Mouse (Mus musculus): Measurements from ENCODE around the gene Myo9b. TPM values are rescaled to one million over a fixed set of nuclear protein-coding genes. Genes with fewer than 3 reads are reported as not detected.
A peak's percentile ranks its signal among the peaks of the same experiment; 100 is the strongest.

Gene Myo9b
- polyA plus RNA-seq, 1 experiment from 2014 or later, result 11.6 TPM

- peaks cover 12% of the 10 kb centered on the region; the same call in 1 of the 2 replicates for H3K36me3 ChIP-seq (ENCODE audit: control insufficient read depth, insufficient read depth, low read length)
- no peak for ATAC-seq
- H3K27ac ChIP-seq (ENCODE audit: low read length), result no peak overlapping the region; the same call in 1 of the 2 replicates
- no peaks in the 10 kb centered on the region for H3K9me3 ChIP-seq (ENCODE audit: control insufficient read depth, low read length)
- H3K4me1 ChIP-seq (ENCODE audit: control insufficient read depth, insufficient read depth, low read length), result peaks cover 19% of the 10 kb centered on the region
- H3K9ac ChIP-seq (ENCODE audit: low read depth, low read length), result no peak overlapping the region
- H3K4me3 ChIP-seq (ENCODE audit: low read length), result peak overlapping the region; percentile 60
- H3K27me3 ChIP-seq (replicated peaks; ENCODE audit: control insufficient read depth, insufficient read depth, low read length), result no peaks in the 10 kb centered on the region
- no peak overlapping the region for H3K4me2 ChIP-seq (ENCODE audit: low read depth, low read length)
Measured at GRCm38 (mm10) chr8:71368366-71368765, 95.9 kb downstream of the Myo9b start.

DNA sequence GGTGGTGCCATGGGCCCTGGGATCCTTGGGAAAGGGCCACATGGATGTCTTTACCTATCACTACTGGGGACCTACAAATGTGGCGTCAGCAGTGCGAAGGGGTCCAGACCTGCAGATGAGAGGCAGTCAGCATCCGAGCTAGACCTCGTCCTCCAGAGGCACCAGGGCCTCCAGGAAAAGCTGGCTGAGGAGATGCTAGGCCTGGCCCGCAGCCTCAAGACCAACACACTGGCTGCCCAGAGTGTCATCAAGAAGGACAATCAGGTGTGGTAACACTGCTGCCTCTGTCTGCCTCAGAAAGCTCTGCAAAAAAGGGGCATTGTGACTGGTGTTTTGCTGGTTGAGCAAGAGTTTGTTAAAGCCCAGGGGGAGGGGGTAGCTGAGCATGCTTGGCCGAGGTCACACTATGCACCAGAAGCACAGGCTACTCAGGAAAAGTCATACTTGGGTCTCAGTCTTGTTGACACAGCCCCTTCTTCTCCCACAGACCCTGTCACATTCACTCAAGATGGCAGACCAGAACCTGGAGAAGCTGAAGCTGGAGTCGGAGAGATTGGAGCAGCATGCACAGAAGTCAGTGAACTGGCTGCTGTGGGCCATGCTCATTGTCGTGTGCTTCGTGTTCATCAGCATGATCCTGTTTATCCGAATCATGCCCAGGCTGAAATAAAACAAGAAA is 96.7 kb downstream of the Myo9b start:
- Histone ChIP-seq H3K9ac (ENCODE audit: low read depth, low read length) (no peak overlapping the region), H3K36me3 (ENCODE audit: control insufficient read depth, insufficient read depth, low read length) (peaks cover 16% of the 10 kb centered on the region), H3K4me2 (ENCODE audit: low read depth, low read length) (no peak overlapping the region), H3K27me3 (replicated peaks; ENCODE audit: control insufficient read depth, insufficient read depth, low read length) (no peaks in the 10 kb centered on the region), H3K4me3 (ENCODE audit: low read length) (no peak overlapping the region), H3K27ac (ENCODE audit: low read length) (no peak overlapping the region), H3K9me3 (ENCODE audit: control insufficient read depth, low read length) (no peaks in the 10 kb centered on the region), H3K4me1 (ENCODE audit: control insufficient read depth, insufficient read depth, low read length) (peaks cover 19% of the 10 kb centered on the region)
- WGBS, result 93% methylated on average over 10 of the region's 10 CpGs
- no peak for ATAC-seq

GRCm38 (mm10) chr8:71370711-71371235 is 98.3 kb downstream of the Myo9b start:
- ATAC-seq, result no peak
- 20% methylated on average over 5 of the region's 5 CpGs for WGBS
- H3K27ac ChIP-seq (ENCODE audit: low read length), result no peak overlapping the region; the same call in 1 of the 2 replicates
- peaks cover 24% of the 10 kb centered on the region for H3K36me3 ChIP-seq (ENCODE audit: control insufficient read depth, insufficient read depth, low read length)
- H3K4me1 ChIP-seq (ENCODE audit: control insufficient read depth, insufficient read depth, low read length), result peaks cover 29% of the 10 kb centered on the region
- H3K9me3 ChIP-seq (ENCODE audit: control insufficient read depth, low read length), result no peaks in the 10 kb centered on the region
- no peaks in the 10 kb centered on the region for H3K27me3 ChIP-seq (replicated peaks; ENCODE audit: control insufficient read depth, insufficient read depth, low read length)
- peak overlapping the region; percentile 84 for H3K4me3 ChIP-seq (ENCODE audit: low read length)
- H3K9ac ChIP-seq (ENCODE audit: low read depth, low read length), result peak overlapping the region; percentile 41; the same call in 1 of the 2 replicates
- H3K4me2 ChIP-seq (ENCODE audit: low read depth, low read length), result peak overlapping the region; percentile 52

DNA sequence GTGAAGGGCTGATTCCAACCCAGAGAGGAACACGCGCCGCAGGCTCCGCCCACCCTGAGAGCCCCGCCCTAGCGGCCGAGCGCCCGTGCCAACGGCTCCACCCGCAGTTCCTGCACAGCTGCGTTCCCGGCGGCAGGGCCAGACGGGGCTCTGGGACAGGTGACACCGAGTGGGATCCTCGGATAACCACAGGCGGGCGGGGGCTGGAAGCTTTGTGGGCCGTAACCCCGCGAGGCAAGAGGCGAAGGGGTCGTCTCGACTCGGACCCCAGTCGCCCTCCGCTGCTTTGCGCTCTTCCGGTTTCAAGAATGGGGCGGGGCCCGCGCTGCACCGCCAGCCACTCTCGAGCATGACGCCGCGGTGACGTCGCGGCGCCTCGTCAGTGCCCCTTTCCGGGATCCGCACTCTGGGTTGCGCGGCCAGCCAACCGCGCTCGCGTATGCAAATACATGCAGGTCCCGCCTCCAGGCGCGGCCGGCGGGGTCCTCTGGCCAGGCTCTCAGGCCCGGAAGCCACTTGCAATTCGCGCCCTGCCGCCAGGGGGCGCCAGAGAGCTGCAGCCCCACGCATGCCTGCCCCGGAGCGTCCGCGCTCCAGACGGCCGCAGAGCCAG is 98.8 kb downstream of the Myo9b start, which contains the start of gene Ocel1:
Ocel1 (plus strand) TSS at position 63 of the 613 bp plus-strand sequence.
- Histone ChIP-seq H3K9me3 (ENCODE audit: control insufficient read depth, low read length) (no peaks in the 10 kb centered on the region), H3K27ac (ENCODE audit: low read length) (peak within 1 kb of the TSS; percentile 84), H3K4me2 (ENCODE audit: low read depth, low read length) (peak within 1 kb of the TSS; percentile 52), H3K27me3 (replicated peaks; ENCODE audit: control insufficient read depth, insufficient read depth, low read length) (no peaks in the 10 kb centered on the region), H3K36me3 (ENCODE audit: control insufficient read depth, insufficient read depth, low read length) (peaks cover 24% of the 10 kb centered on the region), H3K9ac (ENCODE audit: low read depth, low read length) (peak within 1 kb of the TSS; percentile 79), H3K4me3 (ENCODE audit: low read length) (peak within 1 kb of the TSS; percentile 84), H3K4me1 (ENCODE audit: control insufficient read depth, insufficient read depth, low read length) (peaks cover 32% of the 10 kb centered on the region)
- under 1% methylated on average over 67 of the region's 68 CpGs for WGBS
- ATAC-seq, result peak; percentile 88

GRCm38 (mm10) chr8:71372427-71372826 is 99.9 kb downstream of the Myo9b start:
- Histone ChIP-seq H3K4me2 (ENCODE audit: low read depth, low read length) (no peak overlapping the region), H3K9me3 (ENCODE audit: control insufficient read depth, low read length) (no peaks in the 10 kb centered on the region), H3K27ac (ENCODE audit: low read length) (no peak overlapping the region), H3K27me3 (replicated peaks; ENCODE audit: control insufficient read depth, insufficient read depth, low read length) (no peaks in the 10 kb centered on the region), H3K4me3 (ENCODE audit: low read length) (no peak overlapping the region), H3K36me3 (ENCODE audit: control insufficient read depth, insufficient read depth, low read length) (peaks cover 29% of the 10 kb centered on the region), H3K4me1 (ENCODE audit: control insufficient read depth, insufficient read depth, low read length) (peaks cover 42% of the 10 kb centered on the region), H3K9ac (ENCODE audit: low read depth, low read length) (no peak overlapping the region)
- WGBS, result 85% methylated on average over 12 of the region's 12 CpGs
- no peak for ATAC-seq

DNA sequence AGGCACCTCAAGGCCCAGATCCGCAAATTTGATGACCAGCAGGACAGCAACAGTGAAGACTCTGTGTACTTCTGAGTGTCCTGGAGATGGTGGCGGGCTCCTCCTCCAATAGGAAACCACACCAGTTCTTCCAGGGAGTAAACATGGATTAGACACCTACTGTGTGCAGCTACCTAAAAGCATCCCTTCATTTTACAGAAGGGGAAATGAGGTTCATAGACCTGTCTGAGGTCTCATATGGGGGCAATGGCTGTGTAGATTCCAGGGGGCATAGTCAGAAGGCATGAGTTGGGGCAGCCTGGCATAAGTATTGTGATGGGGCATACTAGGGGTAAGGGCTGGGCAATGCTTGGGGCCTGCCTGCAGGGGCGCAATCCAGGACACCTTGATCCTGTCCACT is 100.5 kb downstream of the Myo9b start:
- H3K9ac ChIP-seq (ENCODE audit: low read depth, low read length), result 0 out of 2 replicates have a peak overlapping the region, but pooled peaks have one; percentile 1
- H3K36me3 ChIP-seq (ENCODE audit: control insufficient read depth, insufficient read depth, low read length), result peaks cover 34% of the 10 kb centered on the region
- H3K27ac ChIP-seq (ENCODE audit: low read length), result no peak overlapping the region
- H3K27me3 ChIP-seq (replicated peaks; ENCODE audit: control insufficient read depth, insufficient read depth, low read length), result no peaks in the 10 kb centered on the region
- no peak for ATAC-seq
- H3K4me1 ChIP-seq (ENCODE audit: control insufficient read depth, insufficient read depth, low read length), result peaks cover 43% of the 10 kb centered on the region
- no peak overlapping the region for H3K4me3 ChIP-seq (ENCODE audit: low read length)
- no peak overlapping the region for H3K4me2 ChIP-seq (ENCODE audit: low read depth, low read length)
- WGBS, result 91% methylated on average over 3 of the region's 3 CpGs
- H3K9me3 ChIP-seq (ENCODE audit: control insufficient read depth, low read length), result no peaks in the 10 kb centered on the region

DNA sequence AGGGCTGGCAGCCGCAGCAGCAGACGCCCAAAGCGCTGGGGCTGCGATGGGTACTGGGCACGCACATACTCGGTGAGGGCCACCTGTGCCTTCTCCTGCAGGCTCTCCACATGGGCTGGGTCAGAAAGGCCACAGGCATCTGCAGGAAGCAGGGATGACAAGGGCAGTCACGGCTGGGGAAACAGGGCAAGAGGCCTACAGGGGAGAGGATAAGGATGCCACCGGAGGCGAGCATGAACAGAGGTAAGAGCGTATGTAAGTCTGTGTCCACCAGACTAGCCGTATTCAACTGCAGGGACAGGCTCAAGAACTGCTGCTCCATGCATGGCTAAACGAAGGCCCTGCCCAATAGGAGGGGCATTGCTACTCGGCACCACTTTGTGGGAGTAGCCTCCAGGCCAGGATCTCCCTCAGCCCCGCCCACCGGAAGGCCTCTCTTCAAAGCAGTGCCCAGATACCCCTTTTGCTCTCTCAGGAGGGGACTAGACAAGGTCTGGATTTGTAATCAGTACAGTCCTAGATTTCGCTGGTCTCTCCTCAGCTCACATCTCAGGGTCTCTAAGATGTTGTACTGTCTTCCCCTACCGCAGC is 102.2 kb downstream of the Myo9b start:
- Histone ChIP-seq H3K4me2 (ENCODE audit: low read depth, low read length) (no peak overlapping the region), H3K4me1 (ENCODE audit: control insufficient read depth, insufficient read depth, low read length) (peaks cover 51% of the 10 kb centered on the region), H3K27ac (ENCODE audit: low read length) (peak overlapping the region; percentile 23; the same call in 1 of the 2 replicates), H3K9ac (ENCODE audit: low read depth, low read length) (no peak overlapping the region), H3K4me3 (ENCODE audit: low read length) (no peak overlapping the region), H3K27me3 (replicated peaks; ENCODE audit: control insufficient read depth, insufficient read depth, low read length) (no peaks in the 10 kb centered on the region), H3K36me3 (ENCODE audit: control insufficient read depth, insufficient read depth, low read length) (peaks cover 32% of the 10 kb centered on the region), H3K9me3 (ENCODE audit: control insufficient read depth, low read length) (no peaks in the 10 kb centered on the region)
- ATAC-seq, result no peak
- 77% methylated on average over 17 of the region's 17 CpGs for WGBS

- H3K9me3 ChIP-seq (ENCODE audit: control insufficient read depth, low read length), result no peaks in the 10 kb centered on the region
- peak overlapping the region; percentile 74 for H3K27ac ChIP-seq (ENCODE audit: low read length)
- 11% methylated on average over 74 of the region's 74 CpGs for WGBS
- H3K4me2 ChIP-seq (ENCODE audit: low read depth, low read length), result peak overlapping the region; percentile 55
- H3K4me1 ChIP-seq (ENCODE audit: control insufficient read depth, insufficient read depth, low read length), result peaks cover 54% of the 10 kb centered on the region
- peak overlapping the region; percentile 29 for H3K4me3 ChIP-seq (ENCODE audit: low read length)
- H3K36me3 ChIP-seq (ENCODE audit: control insufficient read depth, insufficient read depth, low read length), result peaks cover 32% of the 10 kb centered on the region
- H3K27me3 ChIP-seq (replicated peaks; ENCODE audit: control insufficient read depth, insufficient read depth, low read length), result no peaks in the 10 kb centered on the region
- peak overlapping the region; percentile 53 for H3K9ac ChIP-seq (ENCODE audit: low read depth, low read length)
- peak; percentile 34 for ATAC-seq
Measured at GRCm38 (mm10) chr8:71375581-71376422, 103.3 kb downstream of the Myo9b start.

Measured in intestine, embryonic 16.5 days (tissue).